Mouse (Mus musculus): ENCODE results near the gene Fth1. TPM values are rescaled to one million over a fixed set of nuclear protein-coding genes. Genes with fewer than 3 reads are reported as not detected.

Fth1 gene
- polyA plus RNA-seq, 2 experiments, result 1,645 to 3,787 TPM

- TF ChIP-seq CTCF (IDR thresholded peaks at IDR 0.05; ENCODE audit: low read depth), result no peak
- TF ChIP-seq EP300 (IDR thresholded peaks at IDR 0.05; ENCODE audit: low read depth), result no peak
- DNase-seq (ENCODE audit: low read depth in 3 of 3, low spot score in 3 of 3) (no peak), ATAC-seq (ENCODE audit: insufficient read depth) (no peak; the same call in 1 of the 2 replicates)
- Histone ChIP-seq H3K9ac (replicated peaks) (peak overlapping the region; percentile 50), H3K36me3 (replicated peaks; ENCODE audit: control insufficient read depth, insufficient read depth, low read depth) (no peaks in the 10 kb centered on the region), H3K4me1 (replicated peaks; ENCODE audit: control insufficient read depth in 2 of 2, insufficient read depth in 2 of 2, low read length in 1 of 2) (peaks cover 13 to 50% of the 10 kb centered on the region in 2 experiments), H3K27ac (peak overlapping the region; percentile 73), H3K27me3 (ENCODE audit: control insufficient read depth, insufficient read depth, low read length) (no peaks in the 10 kb centered on the region), H3K9me3 (ENCODE audit: control insufficient read depth, low read length) (no peaks in the 10 kb centered on the region), H3K4me3 (ENCODE audit: insufficient read depth in 1 of 2, low read depth in 2 of 2, low read length in 2 of 2) (peak overlapping the region; percentile 47 to 48), H3K4me2 (ENCODE audit: low read depth) (peak overlapping the region; percentile 77)
- 22% methylated on average over 6 of the region's 6 CpGs for WGBS (ENCODE audit: insufficient replicate concordance)
Measured at GRCm38 (mm10) chr19:9938156-9938823, 42.1 kb upstream of the Fth1 start.

- H3K27ac ChIP-seq, result peak overlapping the region; percentile 73
- peak overlapping the region; percentile 77 for H3K4me2 ChIP-seq (ENCODE audit: low read depth)
- no peaks in the 10 kb centered on the region for H3K9me3 ChIP-seq (ENCODE audit: control insufficient read depth, low read length)
- DNase-seq (ENCODE audit: low read depth in 3 of 3, low spot score in 3 of 3) (peak; percentile 44 to 79 (median 54)), ATAC-seq (ENCODE audit: insufficient read depth) (peak; percentile 78)
- peak overlapping the region; percentile 50 for H3K9ac ChIP-seq (replicated peaks)
- 8% methylated on average over 13 of the region's 13 CpGs for WGBS (ENCODE audit: insufficient replicate concordance)
- peak overlapping the region; percentile 47 to 48 for H3K4me3 ChIP-seq (ENCODE audit: insufficient read depth in 1 of 2, low read depth in 2 of 2, low read length in 2 of 2)
- TF ChIP-seq CTCF (IDR thresholded peaks at IDR 0.05; ENCODE audit: low read depth) (no peak), EP300 (IDR thresholded peaks at IDR 0.05; ENCODE audit: low read depth) (peak; percentile 32; the same call in 1 of the 2 replicates)
- H3K27me3 ChIP-seq (ENCODE audit: control insufficient read depth, insufficient read depth, low read length), result no peaks in the 10 kb centered on the region
- no peaks in the 10 kb centered on the region for H3K36me3 ChIP-seq (replicated peaks; ENCODE audit: control insufficient read depth, insufficient read depth, low read depth)
- peaks cover 13 to 48% of the 10 kb centered on the region in 2 experiments for H3K4me1 ChIP-seq (replicated peaks; ENCODE audit: control insufficient read depth in 2 of 2, insufficient read depth in 2 of 2, low read length in 1 of 2)
Measured at GRCm38 (mm10) chr19:9938824-9939303, 41.5 kb upstream of the Fth1 start.

- ATAC-seq (ENCODE audit: insufficient read depth), result no peak
- H3K4me1 ChIP-seq (replicated peaks; ENCODE audit: control insufficient read depth in 2 of 2, insufficient read depth in 2 of 2, low read length in 1 of 2), result peaks cover 13 to 47% of the 10 kb centered on the region in 2 experiments
- H3K9ac ChIP-seq (replicated peaks), result no peak overlapping the region
- no peak overlapping the region for H3K4me2 ChIP-seq (ENCODE audit: low read depth)
- no peak overlapping the region for H3K4me3 ChIP-seq (ENCODE audit: insufficient read depth in 1 of 2, low read depth in 2 of 2, low read length in 2 of 2)
- no peak for DNase-seq (ENCODE audit: low read depth in 3 of 3, low spot score in 3 of 3)
- no peaks in the 10 kb centered on the region for H3K27me3 ChIP-seq (ENCODE audit: control insufficient read depth, insufficient read depth, low read length)
- TF ChIP-seq CTCF (IDR thresholded peaks at IDR 0.05; ENCODE audit: low read depth) (no peak), EP300 (IDR thresholded peaks at IDR 0.05; ENCODE audit: low read depth) (no peak)
- H3K36me3 ChIP-seq (replicated peaks; ENCODE audit: control insufficient read depth, insufficient read depth, low read depth), result no peaks in the 10 kb centered on the region
- H3K27ac ChIP-seq, result no peak overlapping the region
- 75% methylated on average over 7 of the region's 7 CpGs for WGBS (ENCODE audit: insufficient replicate concordance)
- no peaks in the 10 kb centered on the region for H3K9me3 ChIP-seq (ENCODE audit: control insufficient read depth, low read length)
Measured at GRCm38 (mm10) chr19:9939841-9940240, 40.6 kb upstream of the Fth1 start.

GRCm38 (mm10) chr19:9940903-9941302 lies 39.5 kb upstream of the Fth1 start:
- H3K36me3 ChIP-seq (replicated peaks; ENCODE audit: control insufficient read depth, insufficient read depth, low read depth), result no peaks in the 10 kb centered on the region
- H3K9ac ChIP-seq (replicated peaks), result no peak overlapping the region
- WGBS (ENCODE audit: insufficient replicate concordance), result 49% methylated on average over 4 of the region's 4 CpGs
- DNase-seq (ENCODE audit: low read depth in 3 of 3, low spot score in 3 of 3) (no peak), ATAC-seq (ENCODE audit: insufficient read depth) (no peak)
- no peak overlapping the region for H3K4me2 ChIP-seq (ENCODE audit: low read depth)
- H3K27ac ChIP-seq, result no peak overlapping the region
- H3K27me3 ChIP-seq (ENCODE audit: control insufficient read depth, insufficient read depth, low read length), result no peaks in the 10 kb centered on the region
- H3K4me1 ChIP-seq (replicated peaks; ENCODE audit: control insufficient read depth in 2 of 2, insufficient read depth in 2 of 2, low read length in 1 of 2), result peaks cover 13 to 43% of the 10 kb centered on the region in 2 experiments
- no peak overlapping the region for H3K4me3 ChIP-seq (ENCODE audit: insufficient read depth in 1 of 2, low read depth in 2 of 2, low read length in 2 of 2)
- no peak for TF ChIP-seq EP300 (IDR thresholded peaks at IDR 0.05; ENCODE audit: low read depth)
- TF ChIP-seq CTCF (IDR thresholded peaks at IDR 0.05; ENCODE audit: low read depth), result no peak
- H3K9me3 ChIP-seq (ENCODE audit: control insufficient read depth, low read length), result no peaks in the 10 kb centered on the region

- H3K9ac ChIP-seq (replicated peaks), result no peak overlapping the region
- ATAC-seq (ENCODE audit: insufficient read depth) (no peak), DNase-seq (ENCODE audit: low read depth in 3 of 3, low spot score in 3 of 3) (no peak)
- no peak overlapping the region for H3K4me2 ChIP-seq (ENCODE audit: low read depth)
- H3K27ac ChIP-seq, result no peak overlapping the region
- H3K9me3 ChIP-seq (ENCODE audit: control insufficient read depth, low read length), result no peaks in the 10 kb centered on the region
- H3K4me1 ChIP-seq (replicated peaks; ENCODE audit: control insufficient read depth in 2 of 2, insufficient read depth in 2 of 2, low read length in 1 of 2), result peaks cover 13 to 37% of the 10 kb centered on the region in 2 experiments
- TF ChIP-seq EP300 (IDR thresholded peaks at IDR 0.05; ENCODE audit: low read depth) (no peak), CTCF (IDR thresholded peaks at IDR 0.05; ENCODE audit: low read depth) (no peak)
- no peak overlapping the region for H3K4me3 ChIP-seq (ENCODE audit: insufficient read depth in 1 of 2, low read depth in 2 of 2, low read length in 2 of 2)
- H3K27me3 ChIP-seq (ENCODE audit: control insufficient read depth, insufficient read depth, low read length), result no peaks in the 10 kb centered on the region
- no peaks in the 10 kb centered on the region for H3K36me3 ChIP-seq (replicated peaks; ENCODE audit: control insufficient read depth, insufficient read depth, low read depth)
- 64% methylated on average over 1 of the region's 1 CpGs for WGBS (ENCODE audit: insufficient replicate concordance)
Measured at GRCm38 (mm10) chr19:9941809-9942208, 38.6 kb upstream of the Fth1 start.
